Mouse (Mus musculus) heart, embryonic 13.5 days (tissue): Measurements from ENCODE around the gene Crygs. TPM values are rescaled to one million over a fixed set of nuclear protein-coding genes. Genes with fewer than 3 reads are reported as not detected.

ENCODE experiments used
- ATAC-seq: fragments of 200-750 bp; cut with Nextera tagmentation; 2 replicates; pipeline ENCODE4 v1.8.0; 2017; ENCODE audit warnings: moderate TSS enrichment; ENCODE audit not compliant: insufficient number of reproducible peaks, low FRiP score, low TSS enrichment; ENCODE audit errors: extremely low read depth
- H3K27ac ChIP-seq: fragments of 300-500 bp; sonication (generic); replicated peaks from 2 replicates; pipeline ENCODE4 v1.5.1; 2015; ENCODE audit warnings: moderate library complexity, mild to moderate bottlenecking, inconsistent platforms
- H3K27me3 ChIP-seq: fragments of 300-500 bp; sonication (generic); replicated peaks from 2 replicates; pipeline ENCODE4 v1.6.1; 2015; ENCODE audit warnings: mild to moderate bottlenecking, inconsistent platforms
- H3K36me3 ChIP-seq: fragments of 300-500 bp; sonication (generic); 2 replicates; pipeline ENCODE4 v1.6.1; 2015; ENCODE audit warnings: mild to moderate bottlenecking, inconsistent platforms
- H3K4me1 ChIP-seq: fragments of 300-500 bp; sonication (generic); 2 replicates; pipeline ENCODE4 v1.6.1; 2015; ENCODE audit warnings: inconsistent platforms
- H3K4me2 ChIP-seq: fragments of 300-500 bp; sonication (generic); 2 replicates; pipeline ENCODE4 v1.6.1; 2015; ENCODE audit warnings: inconsistent platforms, mild to moderate bottlenecking, moderate library complexity
- H3K4me3 ChIP-seq: fragments of 300-500 bp; sonication (generic); 2 replicates; pipeline ENCODE4 v1.5.1; 2015; ENCODE audit warnings: moderate library complexity, mild to moderate bottlenecking, inconsistent platforms
- H3K9ac ChIP-seq: fragments of 300-500 bp; sonication (generic); 2 replicates; pipeline ENCODE4 v1.6.1; 2015; ENCODE audit warnings: inconsistent platforms, mild to moderate bottlenecking, moderate library complexity
- H3K9me3 ChIP-seq: fragments of 300-500 bp; sonication (generic); 2 replicates; pipeline ENCODE4 v1.6.1; 2016; ENCODE audit warnings: inconsistent platforms
- WGBS: fragments of 180-500 bp; shearing (Covaris S2); methylation state at CpG from one replicate; pipeline ENCODE4 v1.1.7; 2015; ENCODE audit warnings: mixed read lengths; 5-methylcytosine and 5-hydroxymethylcytosine counted together
- polyA plus RNA-seq: library from polyadenylated mRNA; unstranded; fragments of >200 nt; fragmentation: Nextera tagmentation; extraction: Ambion mirVana; gene quantifications from 2 replicates; pipeline ENCODE4 v1.2.1, GENCODE M21; 2015

The Crygs gene
- polyA plus RNA-seq = not detected in 2 replicates

DNA sequence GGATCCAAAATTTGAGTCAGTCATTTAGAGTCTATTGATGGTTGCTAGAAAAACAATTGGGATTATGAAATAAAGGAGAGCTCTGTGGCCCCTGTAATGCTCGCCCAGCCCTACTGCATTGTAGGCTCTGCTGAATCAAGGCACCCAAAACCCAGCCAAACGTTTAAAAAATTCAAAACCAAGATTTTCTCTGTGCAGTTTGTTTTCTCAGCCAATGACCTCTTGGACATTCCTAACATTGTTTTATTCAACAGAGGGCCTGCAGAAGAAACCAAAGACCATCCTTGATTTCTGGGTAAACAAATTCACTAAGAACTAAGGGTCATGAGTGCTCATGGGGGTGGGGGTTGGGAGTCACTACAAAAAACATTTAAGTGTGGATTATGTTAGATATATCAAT, at the start of gene Crygs:
Gene Crygs (minus strand): TSS at position 101 of the 400 bp plus-strand sequence.
- 65% methylated on average over 2 of the region's 2 CpGs for WGBS
- H3K9ac ChIP-seq = no peak within 1 kb of the TSS
- no peak within 1 kb of the TSS for H3K4me3 ChIP-seq
- H3K27me3 ChIP-seq = peaks cover 12% of the 10 kb centered on the region
- H3K36me3 ChIP-seq = peaks cover 15% of the 10 kb centered on the region
- no peak within 1 kb of the TSS for H3K27ac ChIP-seq
- no peaks in the 10 kb centered on the region for H3K9me3 ChIP-seq
- ATAC-seq = no peak
- H3K4me1 ChIP-seq = peaks cover 4% of the 10 kb centered on the region
- H3K4me2 ChIP-seq = no peak within 1 kb of the TSS

DNA sequence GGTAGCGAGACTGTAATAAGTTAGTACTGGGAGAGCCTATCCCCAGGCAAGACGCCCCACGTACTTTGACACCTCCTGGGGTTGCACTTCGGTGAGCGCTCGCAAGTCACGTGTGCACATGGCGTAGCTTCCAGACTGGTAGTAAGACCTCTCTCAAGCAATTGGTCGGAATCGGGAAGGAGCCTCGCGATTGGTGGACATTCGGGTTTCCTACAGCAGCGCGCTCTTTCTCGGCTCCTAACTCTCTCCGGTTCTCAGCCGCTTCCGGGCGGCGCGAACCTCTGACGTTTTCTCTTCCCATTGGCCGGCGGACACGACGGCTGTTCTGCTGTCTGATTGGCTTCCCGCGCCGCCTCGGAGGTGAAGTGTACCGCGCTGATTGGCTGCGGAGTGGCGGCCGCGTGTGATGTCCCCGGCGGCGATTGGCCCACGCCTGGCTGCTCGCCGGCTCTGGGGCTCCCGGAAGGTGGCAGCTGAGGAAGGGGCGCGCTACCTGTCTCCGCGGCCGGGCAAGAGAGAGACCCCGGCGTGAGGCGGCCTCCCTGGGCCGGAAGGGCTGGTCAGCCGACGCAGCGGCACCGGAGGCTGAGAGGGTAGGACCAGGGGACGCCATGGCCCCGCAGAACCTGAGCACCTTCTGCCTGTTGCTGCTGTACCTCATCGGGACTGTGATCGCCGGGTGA, 46.2 kb upstream of the Crygs start, which contains the start of the genes Tbccd1 and Dnajb11:
Gene Tbccd1 (minus strand): TSS at position 239 of the 683 bp plus-strand sequence.
Gene Dnajb11 (plus strand): TSS at position 415 of the 683 bp plus-strand sequence.
- H3K9ac ChIP-seq = peak within 1 kb of the TSS; percentile 86
- peak within 1 kb of the TSS; percentile 82 for H3K27ac ChIP-seq
- H3K4me2 ChIP-seq = peak within 1 kb of the TSS; percentile 89
- H3K27me3 ChIP-seq = no peaks in the 10 kb centered on the region
- H3K4me1 ChIP-seq = peaks cover 13% of the 10 kb centered on the region
- ATAC-seq = peak; percentile 99
- under 1% methylated on average over 62 of the region's 62 CpGs for WGBS
- H3K4me3 ChIP-seq = peak within 1 kb of the TSS; percentile 75
- peaks cover 19% of the 10 kb centered on the region for H3K36me3 ChIP-seq
- H3K9me3 ChIP-seq = no peaks in the 10 kb centered on the region

DNA sequence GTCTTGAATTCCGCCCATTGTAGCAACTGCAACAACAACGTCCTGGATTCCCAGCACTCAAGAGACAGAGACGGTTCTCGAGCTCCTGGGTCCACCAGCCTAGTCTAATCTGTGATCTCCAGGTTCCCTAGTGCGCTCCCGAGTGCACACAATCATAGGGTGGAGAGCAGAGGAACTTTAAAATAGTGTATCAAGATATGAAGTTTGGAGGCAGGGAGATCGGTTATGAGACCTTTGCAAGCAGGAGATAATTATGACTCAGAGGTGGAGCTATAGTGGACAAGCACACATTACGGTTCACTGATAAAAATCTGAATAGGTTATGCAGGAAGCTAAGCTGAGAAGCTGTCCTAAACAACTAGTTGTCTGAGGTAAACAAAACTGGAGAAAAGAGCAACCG, 45.4 kb upstream of the Crygs start:
- Histone ChIP-seq H3K27ac (peak overlapping the region; percentile 82), H3K9ac (peak overlapping the region; percentile 84), H3K9me3 (no peaks in the 10 kb centered on the region), H3K4me2 (peak overlapping the region; percentile 89), H3K4me3 (peak overlapping the region; percentile 75), H3K4me1 (peaks cover 13% of the 10 kb centered on the region), H3K36me3 (peaks cover 11% of the 10 kb centered on the region), H3K27me3 (no peaks in the 10 kb centered on the region)
- 8% methylated on average over 9 of the region's 9 CpGs for WGBS
- ATAC-seq = no peak

DNA sequence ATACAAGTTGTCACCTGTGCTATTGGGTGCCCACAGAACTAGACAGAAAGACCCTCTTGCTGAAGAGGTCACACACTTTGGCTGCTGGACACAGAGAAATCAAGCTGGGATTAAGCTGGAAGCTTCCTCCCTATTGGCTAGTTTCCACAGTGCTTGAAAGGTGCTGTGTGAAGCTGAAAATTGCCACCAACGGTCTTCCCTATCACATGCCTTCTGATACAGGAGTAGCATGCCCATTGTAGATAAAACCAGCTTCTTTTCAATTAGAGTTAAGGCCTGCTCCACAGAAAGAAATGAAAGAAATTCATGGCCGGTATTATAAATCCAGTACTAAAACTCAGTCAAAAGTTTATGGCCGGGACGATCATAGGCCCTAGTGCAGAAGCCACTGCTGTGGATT, 41.3 kb upstream of the Crygs start:
- Histone ChIP-seq H3K36me3 (peaks cover 14% of the 10 kb centered on the region), H3K27me3 (no peaks in the 10 kb centered on the region), H3K9me3 (no peaks in the 10 kb centered on the region), H3K4me3 (no peak overlapping the region), H3K9ac (no peak overlapping the region), H3K4me1 (peaks cover 6% of the 10 kb centered on the region), H3K27ac (no peak overlapping the region), H3K4me2 (no peak overlapping the region)
- no peak for ATAC-seq
- WGBS = 87% methylated on average over 4 of the region's 4 CpGs

DNA sequence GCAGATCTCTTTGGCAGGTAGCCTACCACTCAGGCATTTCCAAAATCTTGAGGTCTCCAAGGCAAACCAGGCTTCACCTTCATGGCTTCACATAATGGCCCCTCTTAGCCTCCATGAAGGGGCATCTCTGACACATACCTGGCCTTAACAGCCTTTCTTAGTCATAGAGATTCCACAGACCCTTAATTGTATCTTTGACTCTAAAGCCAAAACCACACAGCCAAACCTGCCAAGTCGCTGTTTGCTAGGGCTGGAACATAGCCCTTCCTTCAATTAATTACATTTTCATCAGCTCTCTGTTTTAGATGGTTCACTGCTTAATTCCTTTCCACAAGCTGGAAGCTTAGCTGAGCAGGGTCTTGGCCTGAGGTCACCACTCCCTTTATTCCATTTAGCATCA, 37.0 kb upstream of the Crygs start:
- Histone ChIP-seq H3K9ac (no peak overlapping the region), H3K27ac (no peak overlapping the region), H3K4me3 (no peak overlapping the region), H3K4me2 (no peak overlapping the region), H3K36me3 (peaks cover 6% of the 10 kb centered on the region), H3K9me3 (no peaks in the 10 kb centered on the region), H3K4me1 (peaks cover 17% of the 10 kb centered on the region), H3K27me3 (no peaks in the 10 kb centered on the region)
- 90% methylated on average over 1 of the region's 1 CpGs for WGBS
- no peak for ATAC-seq

DNA sequence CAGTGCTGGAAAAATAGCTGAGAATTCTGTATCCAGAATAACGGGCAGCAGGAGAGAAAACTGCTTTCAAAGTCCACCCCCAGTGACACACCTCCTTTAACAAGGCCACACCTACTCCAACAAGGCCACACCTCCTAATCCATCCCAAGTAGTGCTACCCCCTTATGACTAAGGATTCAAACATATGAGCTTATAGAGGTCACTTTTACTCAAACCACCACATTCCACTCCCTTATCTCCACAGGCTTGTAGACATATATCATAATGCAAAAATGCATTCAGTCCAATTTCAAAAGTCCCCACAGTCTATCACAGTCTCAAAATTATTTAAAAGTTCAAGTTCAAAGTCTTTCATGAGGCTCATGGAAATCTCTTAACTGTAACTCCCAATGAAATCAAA, 36.3 kb upstream of the Crygs start:
- H3K27ac ChIP-seq = no peak overlapping the region
- WGBS = 89% methylated on average over 1 of the region's 1 CpGs
- no peak overlapping the region for H3K4me2 ChIP-seq
- H3K27me3 ChIP-seq = no peaks in the 10 kb centered on the region
- H3K9ac ChIP-seq = no peak overlapping the region
- no peaks in the 10 kb centered on the region for H3K9me3 ChIP-seq
- H3K4me3 ChIP-seq = no peak overlapping the region
- peaks cover 6% of the 10 kb centered on the region for H3K36me3 ChIP-seq
- ATAC-seq = no peak
- peaks cover 17% of the 10 kb centered on the region for H3K4me1 ChIP-seq

DNA sequence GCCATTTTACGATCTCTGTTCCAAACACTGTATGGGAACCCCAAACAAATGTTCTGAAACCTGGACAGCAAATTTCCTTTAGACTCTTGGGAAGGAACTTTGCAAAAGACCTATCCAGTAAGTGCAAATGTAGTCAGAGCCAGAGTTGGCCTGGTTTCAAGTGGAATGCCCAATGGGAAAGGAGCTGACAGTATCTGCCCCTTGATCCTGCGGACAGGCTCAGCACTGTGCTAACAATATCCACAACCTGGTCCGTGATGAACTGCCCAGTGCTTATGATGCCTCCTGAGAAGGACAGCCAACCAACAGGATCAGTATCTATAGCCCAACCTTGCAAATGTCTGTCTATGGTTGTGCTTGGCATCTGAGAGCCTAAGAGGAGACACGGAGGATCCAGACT, 34.1 kb upstream of the Crygs start:
- Histone ChIP-seq H3K4me3 (no peak overlapping the region), H3K27ac (no peak overlapping the region)
- ATAC-seq = no peak

DNA sequence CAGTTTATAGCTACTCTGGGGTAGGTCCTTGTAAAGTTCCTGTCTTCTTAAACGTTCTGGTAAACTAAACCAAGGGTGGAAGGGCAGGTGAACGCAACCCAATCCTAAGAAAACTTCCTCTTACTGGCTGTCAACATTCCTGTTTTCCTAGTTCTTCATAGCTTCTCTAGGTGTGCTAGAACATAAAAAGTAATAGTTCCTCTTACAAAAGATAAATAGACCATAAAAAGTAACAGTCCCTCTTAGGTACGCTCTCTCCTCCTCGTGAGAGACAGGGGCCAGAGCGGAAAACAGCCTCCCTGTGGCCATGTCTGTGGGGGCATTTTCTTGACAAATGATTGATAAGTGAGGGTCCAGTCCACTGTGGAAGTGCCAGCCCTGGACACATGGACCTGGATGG, 33.5 kb upstream of the Crygs start:
- 70% methylated on average over 5 of the region's 5 CpGs for WGBS
- peak overlapping the region; percentile 90 for H3K9ac ChIP-seq
- no peak for ATAC-seq
- peaks cover 7% of the 10 kb centered on the region for H3K36me3 ChIP-seq
- H3K27me3 ChIP-seq = no peaks in the 10 kb centered on the region
- no peaks in the 10 kb centered on the region for H3K9me3 ChIP-seq
- H3K27ac ChIP-seq = peak overlapping the region; percentile 83
- H3K4me1 ChIP-seq = peaks cover 19% of the 10 kb centered on the region
- H3K4me3 ChIP-seq = peak overlapping the region; percentile 66
- H3K4me2 ChIP-seq = peak overlapping the region; percentile 92

More for the DNA sequence above, 34.1 kb upstream of the Crygs start:
- 61% methylated on average over 4 of the region's 4 CpGs for WGBS
- Histone ChIP-seq H3K9ac (no peak overlapping the region), H3K27me3 (no peaks in the 10 kb centered on the region), H3K9me3 (no peaks in the 10 kb centered on the region), H3K4me2 (no peak overlapping the region), H3K36me3 (peaks cover 12% of the 10 kb centered on the region), H3K4me1 (peaks cover 17% of the 10 kb centered on the region)

DNA sequence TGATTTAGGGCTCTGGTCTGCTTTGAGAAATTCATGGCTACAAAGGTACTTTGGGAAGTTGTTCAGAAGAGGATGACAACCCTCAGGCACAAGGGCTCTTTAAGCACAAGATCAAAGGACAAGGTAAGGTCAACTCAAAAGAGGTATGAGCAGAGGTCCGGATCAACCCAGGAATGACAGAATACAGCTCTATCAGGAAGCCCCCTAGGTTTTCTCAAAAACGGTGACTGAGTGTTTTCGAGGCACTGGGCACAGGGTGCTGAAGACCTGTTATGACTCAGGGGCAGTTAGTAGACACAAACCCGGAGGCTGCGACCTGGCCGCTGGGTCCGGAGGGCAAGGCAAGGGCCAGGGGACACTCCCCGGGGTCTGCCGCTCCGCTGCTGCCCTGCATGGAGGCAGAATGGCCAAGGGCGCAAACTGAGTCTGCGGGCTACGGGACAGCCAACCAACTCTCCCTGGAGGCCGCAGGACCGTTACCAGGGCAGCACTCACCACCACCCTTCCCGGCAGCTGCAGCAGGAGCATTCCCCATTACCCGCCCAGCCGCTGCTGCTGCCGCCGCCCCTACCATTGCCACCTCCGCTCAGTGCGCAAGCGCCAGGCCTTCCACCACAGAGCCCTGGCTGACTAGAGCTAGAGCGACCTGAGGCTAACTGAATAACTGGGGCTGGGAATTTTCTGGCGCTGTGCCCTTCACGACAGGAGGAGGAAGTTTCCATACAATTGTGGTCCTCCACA, 32.9 kb upstream of the Crygs start:
- ATAC-seq = peak; percentile 79; the same call in 1 of the 2 replicates
- peak overlapping the region; percentile 92 for H3K4me2 ChIP-seq
- peak overlapping the region; percentile 66 for H3K4me3 ChIP-seq
- no peaks in the 10 kb centered on the region for H3K9me3 ChIP-seq
- H3K36me3 ChIP-seq = peaks cover 13% of the 10 kb centered on the region
- no peaks in the 10 kb centered on the region for H3K27me3 ChIP-seq
- H3K4me1 ChIP-seq = peaks cover 25% of the 10 kb centered on the region
- H3K9ac ChIP-seq = peak overlapping the region; percentile 90
- peak overlapping the region; percentile 83 for H3K27ac ChIP-seq
- WGBS = 5% methylated on average over 26 of the region's 26 CpGs

DNA sequence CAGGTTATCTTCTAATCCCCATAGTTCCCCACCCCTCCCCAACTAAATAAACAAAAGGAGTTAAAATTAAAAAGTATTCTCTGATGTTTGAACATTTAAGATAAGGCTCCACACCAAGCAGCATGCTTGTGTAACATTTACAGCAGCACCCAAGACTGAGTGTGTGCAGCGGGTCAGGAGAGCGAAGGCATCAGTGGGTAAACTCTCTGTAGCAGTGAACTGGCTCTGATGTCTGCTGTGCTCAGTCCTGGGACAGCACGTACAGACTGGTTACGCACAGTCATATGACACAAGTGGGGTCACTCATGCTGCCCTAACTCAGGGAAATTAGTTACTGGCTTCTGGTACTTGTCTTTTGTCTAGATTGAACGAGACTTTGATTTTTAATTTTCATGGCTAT, 31.5 kb upstream of the Crygs start:
- 92% methylated on average over 5 of the region's 5 CpGs for WGBS

DNA sequence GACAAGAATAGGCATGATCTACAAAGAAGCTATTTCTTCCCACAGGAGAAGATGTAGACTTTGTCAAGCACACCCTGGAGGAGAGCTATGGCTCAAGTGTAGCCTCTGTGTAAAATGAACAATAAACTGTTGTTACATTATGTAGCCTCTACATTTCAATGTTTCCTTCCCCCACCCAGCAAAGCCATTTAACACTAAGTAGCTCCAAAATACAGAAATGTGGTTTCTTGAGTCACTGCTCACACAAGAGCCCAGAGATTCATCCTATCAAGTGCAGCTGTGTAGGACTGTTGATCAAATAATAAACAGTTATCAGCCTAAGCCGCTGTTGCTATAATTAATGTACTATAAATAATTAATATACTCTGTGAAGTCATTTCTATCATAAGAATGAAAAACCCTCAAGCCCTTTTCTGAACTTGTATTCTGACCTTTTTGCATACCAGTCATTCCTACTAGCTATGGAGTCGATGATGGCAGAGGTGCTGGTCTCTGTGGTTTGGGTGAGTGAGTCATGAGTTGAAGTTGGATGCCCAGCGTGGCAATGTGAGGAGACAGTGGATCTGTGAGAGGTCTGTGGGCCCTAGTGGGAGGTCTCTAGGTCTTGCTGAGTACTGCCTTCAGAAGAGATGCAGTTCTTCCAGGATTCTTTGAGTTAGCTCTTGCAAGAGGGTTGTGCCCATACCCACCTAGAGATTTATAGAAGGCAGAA, 27.9 kb upstream of the Crygs start:
- Histone ChIP-seq H3K36me3 (peaks cover 54% of the 10 kb centered on the region), H3K4me2 (peak overlapping the region; percentile 9; the same call in 1 of the 2 replicates), H3K27ac (peak overlapping the region; percentile 41), H3K4me1 (peaks cover 20% of the 10 kb centered on the region), H3K4me3 (no peak overlapping the region), H3K9me3 (no peaks in the 10 kb centered on the region), H3K27me3 (no peaks in the 10 kb centered on the region), H3K9ac (no peak overlapping the region; the same call in 1 of the 2 replicates)
- WGBS = 67% methylated on average over 3 of the region's 3 CpGs
- no peak for ATAC-seq

More for the DNA sequence above, 31.5 kb upstream of the Crygs start:
- Histone ChIP-seq H3K4me2 (no peak overlapping the region), H3K9ac (no peak overlapping the region), H3K4me1 (peaks cover 30% of the 10 kb centered on the region), H3K4me3 (no peak overlapping the region), H3K9me3 (no peaks in the 10 kb centered on the region), H3K36me3 (peaks cover 25% of the 10 kb centered on the region), H3K27me3 (no peaks in the 10 kb centered on the region), H3K27ac (no peak overlapping the region)
- ATAC-seq = no peak
